Mouse (Mus musculus): ENCODE data around the gene Sgcd.

The Sgcd gene

DNA sequence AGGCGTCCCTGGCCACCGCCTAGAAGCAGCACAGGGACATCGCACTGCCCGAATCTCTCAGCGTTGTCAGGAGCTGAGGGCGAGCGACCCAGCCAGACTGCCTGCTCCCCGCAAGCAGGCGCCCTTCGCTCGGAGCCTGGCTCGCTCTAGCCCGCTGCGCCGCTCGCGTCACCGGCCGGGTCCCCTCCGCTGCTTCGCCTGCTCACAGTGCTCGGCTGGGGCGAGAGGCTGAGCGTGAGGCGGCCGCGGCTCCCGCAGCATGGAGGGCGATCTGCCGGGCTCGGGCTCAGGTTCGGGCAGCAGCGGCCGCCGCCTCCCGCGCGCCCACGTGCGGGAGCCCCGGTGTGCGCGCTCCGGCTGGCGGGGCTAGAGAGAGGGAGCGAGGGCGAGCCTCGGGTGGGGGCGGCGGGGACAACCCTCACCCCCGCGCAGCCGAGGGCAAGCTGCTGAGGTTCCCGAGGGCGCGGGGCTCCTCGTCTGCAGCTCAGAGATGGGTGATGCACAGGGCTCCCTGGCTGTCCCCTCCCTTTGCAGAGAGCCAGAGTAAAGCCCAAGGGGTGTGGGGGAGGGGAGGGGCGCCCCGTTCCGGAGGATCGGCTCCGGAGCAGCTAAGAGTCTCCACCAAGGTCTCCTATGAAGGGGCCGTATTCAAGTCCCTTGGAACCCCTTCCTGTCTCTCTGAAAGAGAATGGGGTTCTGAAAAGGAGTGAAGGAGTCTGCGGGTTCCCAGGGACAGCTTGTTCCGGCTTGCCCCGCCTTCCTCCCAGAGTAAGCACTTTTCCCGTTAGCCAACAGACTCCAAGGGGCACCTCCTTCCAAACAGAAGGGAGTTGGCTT lies at the start of gene Sgcd:
Gene Sgcd, minus strand, starts transcription at position 273 of the 837 bp plus-strand sequence.
- no peak for DNase-seq (ENCODE audit: low spot score in 2 of 2)

DNA sequence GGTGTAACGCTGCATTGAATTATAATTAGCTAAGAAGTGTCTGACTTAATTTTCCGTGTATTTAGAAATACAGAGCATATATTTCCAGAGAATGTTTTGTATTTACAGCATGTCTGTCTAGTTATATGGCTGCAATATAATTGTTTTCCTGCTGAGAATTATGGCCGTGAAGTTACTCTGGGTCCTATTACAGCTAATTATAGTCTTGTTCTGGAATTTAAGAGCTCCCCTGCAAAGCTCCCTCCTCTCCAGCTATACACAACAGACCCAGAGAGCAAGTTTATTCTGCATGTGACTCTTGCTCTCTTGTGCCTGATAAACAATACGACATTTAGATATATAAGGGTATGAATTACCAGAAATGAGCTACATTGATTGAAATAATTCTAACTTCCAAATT lies 49.3 kb upstream of the Sgcd start:
- no peak for DNase-seq (ENCODE audit: low spot score in 2 of 2)

DNA sequence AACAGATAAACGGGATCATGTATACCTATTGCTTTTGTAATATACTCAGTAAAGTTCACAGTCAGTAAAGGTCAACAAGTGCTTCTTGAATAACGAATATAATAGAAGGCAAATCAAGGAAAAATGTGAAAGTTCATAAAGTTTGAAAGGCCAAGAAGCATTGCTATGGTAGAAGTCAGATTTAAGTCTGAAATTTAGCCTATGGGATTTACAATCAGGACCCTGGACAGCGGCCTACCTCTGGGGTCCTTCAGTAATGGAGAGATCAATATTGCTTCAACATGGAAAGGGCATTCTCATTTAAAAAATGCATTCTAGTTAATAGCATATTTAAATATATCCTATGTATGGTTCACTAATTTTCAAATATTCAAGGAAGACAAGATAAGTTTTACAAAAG lies 24.1 kb upstream of the Sgcd start:
- no peak for DNase-seq (ENCODE audit: low spot score in 2 of 2)

DNA sequence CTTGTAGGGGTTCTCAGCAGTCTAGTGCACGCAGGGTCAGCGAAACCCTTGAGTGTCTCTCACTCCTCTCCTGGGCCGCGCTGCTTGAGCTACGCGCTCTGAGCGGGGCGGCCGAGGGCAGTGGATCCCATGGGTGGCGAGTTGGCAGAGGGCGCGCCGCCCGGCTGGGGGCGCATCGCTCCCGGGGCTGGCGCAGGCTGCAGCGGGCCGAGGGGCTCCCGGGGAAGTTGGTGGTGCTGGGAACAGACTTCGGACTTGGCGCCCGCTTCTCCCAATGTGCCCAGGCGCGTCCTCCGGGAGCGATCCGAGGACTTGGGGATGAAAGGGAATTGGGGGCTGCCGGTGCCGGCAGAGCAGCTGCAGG lies 454 bp downstream of the Sgcd start:
- DNase-seq (ENCODE audit: low spot score in 2 of 2) = no peak

- no peak for DNase-seq (ENCODE audit: low spot score in 2 of 2)
These were observed 889 bp downstream of the Sgcd start for GRCm38 (mm10) chr11:47987893-47988267.

GRCm38 (mm10) chr11:47987251-47987892 lies 1.4 kb downstream of the Sgcd start:
- DNase-seq (ENCODE audit: low spot score in 2 of 2) = no peak

GRCm38 (mm10) chr11:47982152-47982551 lies 6.6 kb downstream of the Sgcd start:
- no peak for DNase-seq (ENCODE audit: low spot score in 2 of 2)

GRCm38 (mm10) chr11:47981108-47981507 lies 7.7 kb downstream of the Sgcd start:
- DNase-seq (ENCODE audit: low spot score in 2 of 2) = no peak

GRCm38 (mm10) chr11:47953291-47953690 lies 35.5 kb downstream of the Sgcd start:
- DNase-seq (ENCODE audit: low spot score in 2 of 2) = no peak

GRCm38 (mm10) chr11:47952366-47952765 lies 36.4 kb downstream of the Sgcd start:
- no peak for DNase-seq (ENCODE audit: low spot score in 2 of 2)

DNA sequence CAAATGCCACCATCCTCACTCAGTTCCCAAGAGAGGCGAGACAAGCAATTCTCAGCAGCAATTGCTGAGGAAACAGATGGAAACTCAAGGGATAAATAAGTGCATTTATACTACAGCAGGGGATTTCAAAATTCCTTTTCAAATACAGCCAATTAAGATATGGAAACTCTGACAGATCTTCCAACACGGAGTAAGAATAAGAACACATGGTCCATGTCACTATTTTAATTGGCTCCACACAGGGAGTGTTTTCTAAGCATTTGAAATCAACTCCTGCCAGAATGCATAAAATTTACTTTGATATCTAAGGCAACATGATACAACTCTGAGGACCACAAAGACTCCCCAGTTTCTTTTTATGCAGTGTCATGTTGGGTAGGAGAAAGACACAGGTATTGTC lies 49.0 kb downstream of the Sgcd start:
- DNase-seq (ENCODE audit: low spot score in 2 of 2) = no peak

GRCm38 (mm10) chr11:47917616-47918015 lies 71.2 kb downstream of the Sgcd start:
- no peak for DNase-seq (ENCODE audit: low spot score in 2 of 2)

GRCm38 (mm10) chr11:47891617-47892172 lies 97.1 kb downstream of the Sgcd start:
- DNase-seq (ENCODE audit: low spot score in 2 of 2) = no peak

GRCm38 (mm10) chr11:47890315-47890714 lies 98.5 kb downstream of the Sgcd start:
- DNase-seq (ENCODE audit: low spot score in 2 of 2) = peak in 1 of 2 experiments; percentile 3

DNA sequence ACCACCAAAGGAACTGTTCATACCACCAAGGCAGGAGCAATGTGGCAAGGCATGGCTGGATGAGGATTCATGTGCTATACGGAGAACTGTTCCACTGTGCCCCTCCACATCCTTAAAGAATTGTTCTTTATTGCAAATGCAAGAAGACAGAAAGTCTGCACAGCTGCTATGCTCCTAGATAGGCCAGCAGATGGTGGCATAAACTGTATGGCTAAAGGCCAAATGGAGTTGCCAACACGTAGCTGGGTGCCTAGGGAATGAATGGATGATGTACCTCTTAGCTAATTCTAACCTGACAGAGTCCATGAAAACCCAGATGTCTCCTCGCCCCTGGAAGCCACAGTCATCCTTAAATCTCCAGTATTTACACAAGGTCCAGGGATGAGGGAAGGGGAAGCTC lies 103.5 kb downstream of the Sgcd start:
- no peak for DNase-seq (ENCODE audit: low spot score in 2 of 2)

- DNase-seq (ENCODE audit: low spot score in 2 of 2) = no peak
These were observed 105.2 kb downstream of the Sgcd start for GRCm38 (mm10) chr11:47883545-47883944.

GRCm38 (mm10) chr11:47876633-47877170 lies 112.1 kb downstream of the Sgcd start:
- DNase-seq (ENCODE audit: low spot score in 2 of 2) = no peak

DNA sequence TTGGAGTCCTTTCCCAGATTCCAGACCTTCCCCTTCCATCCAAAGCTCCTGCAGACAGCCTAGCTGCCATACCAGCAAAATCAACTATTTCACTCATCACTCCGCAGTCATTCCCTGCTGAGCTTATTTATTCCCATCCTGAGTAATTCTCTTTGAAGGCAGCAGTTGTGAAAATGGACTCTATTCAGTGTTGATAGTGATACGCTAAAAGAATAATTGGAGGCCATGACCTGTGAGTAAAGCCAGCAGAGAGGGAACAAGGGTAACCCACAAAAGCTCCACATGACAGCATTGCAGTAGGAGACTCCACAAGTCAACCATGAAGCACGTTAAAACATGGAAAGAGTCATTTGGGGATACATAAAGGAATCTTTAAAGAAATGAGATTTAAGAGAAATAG lies 142.9 kb downstream of the Sgcd start:
- DNase-seq (ENCODE audit: low spot score in 2 of 2) = no peak

GRCm38 (mm10) chr11:47833283-47833682 lies 155.5 kb downstream of the Sgcd start:
- no peak for DNase-seq (ENCODE audit: low spot score in 2 of 2)

DNA sequence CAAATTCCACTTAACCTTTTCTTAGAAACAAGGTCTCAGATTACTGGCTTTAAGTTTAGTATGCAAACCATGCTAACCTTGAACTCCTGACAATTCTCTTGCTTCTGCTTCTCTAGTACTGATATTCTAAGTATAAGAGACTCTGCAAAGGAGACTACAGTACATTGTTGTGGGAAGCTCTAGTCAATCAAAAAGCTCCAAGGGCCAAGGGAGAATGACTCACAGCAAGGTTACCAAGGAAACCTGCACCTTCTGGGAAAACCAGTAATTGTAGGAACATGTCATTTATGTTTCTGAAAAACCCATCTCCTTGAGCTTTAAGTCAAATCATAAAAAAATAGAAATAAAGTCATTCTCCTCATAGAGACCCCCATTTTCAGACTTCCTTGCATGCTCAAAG lies 178.5 kb downstream of the Sgcd start:
- DNase-seq (ENCODE audit: low spot score in 2 of 2) = no peak

- no peak for DNase-seq (ENCODE audit: low spot score in 2 of 2)
These were observed 184.6 kb downstream of the Sgcd start for GRCm38 (mm10) chr11:47804101-47804715.

- DNase-seq (ENCODE audit: low spot score in 2 of 2) = no peak
These were observed 210.9 kb downstream of the Sgcd start for GRCm38 (mm10) chr11:47777916-47778226.

All from thymus, postnatal 10 days (tissue).